ENCODE assay signal across 9 mouse cellular contexts in genomic region chr8:3330662-3331061, GRCm38 (mm10). TPM values are rescaled to one million over a fixed set of nuclear protein-coding genes. Genes with fewer than 3 reads are reported as not detected.
DNase-seq lines count a peak whose midpoint lies in the region; ATAC-seq and TF ChIP-seq lines count a peak whose summit lies in the region.
"Had no signal": no experiment of that assay in that cellular context is flagged by ENCODE, and none has a peak within 500 bp of the region (broad histone marks: within the 10 kb centered on the region; RNA-seq: fewer than 3 reads in every experiment).

No protein-coding gene starts in this region.

- H3K4me2 ChIP-seq in lung, embryonic 14.5 days = no peak overlapping the region
- H3K4me2 ChIP-seq: limb, embryonic 12.5 days had no signal

- peak; percentile 33 to 74 for DNase-seq in heart, adult 18-20 months
- no peak for DNase-seq in heart, postnatal 25 days (ENCODE audit: low spot score)
- DNase-seq in 3T3-L1 (ENCODE audit: low read depth, low spot score) = peak; percentile 90
- DNase-seq in Muller cell, postnatal 12 days (ENCODE audit: inconsistent ontology term) = peak; percentile 28
- DNase-seq in embryo, embryonic 10 days (ENCODE audit: low spot score) = peak; percentile 76
- DNase-seq in induced T-regulatory cell, adult 2 months (ENCODE audit: low read depth) = peak; percentile 80
- DNase-seq in lung, embryonic 14.5 days = peak; percentile 84
- peak; percentile 75 for DNase-seq in splenic B cell, adult 2 months (ENCODE audit: low read depth, low spot score)

- no peak overlapping the region for H3K4me3 ChIP-seq in lung, embryonic 14.5 days (ENCODE audit: low read depth, low read length)
- H3K4me3 ChIP-seq: limb, embryonic 12.5 days had no signal

- no peaks in the 10 kb centered on the region for H3K27me3 ChIP-seq in lung, embryonic 14.5 days (ENCODE audit: insufficient read depth, low read length)
- H3K27me3 ChIP-seq in splenic B cell, adult 2 months (ENCODE audit: control insufficient read depth, insufficient read depth, low read length, poor library complexity, severe bottlenecking) = no peaks in the 10 kb centered on the region
- H3K27me3 ChIP-seq: limb, embryonic 12.5 days had no signal

- WGBS in lung, embryonic 14.5 days = 41% methylated on average over 6 of the region's 6 CpGs

- no peaks in the 10 kb centered on the region for H3K4me1 ChIP-seq in lung, embryonic 14.5 days (ENCODE audit: insufficient read depth)
- H3K4me1 ChIP-seq: limb, embryonic 12.5 days had no signal

- H3K27ac ChIP-seq in lung, embryonic 14.5 days (ENCODE audit: low read depth) = no peak overlapping the region
- H3K27ac ChIP-seq: limb, embryonic 12.5 days had no signal

- H3K9ac ChIP-seq in lung, embryonic 14.5 days = no peak overlapping the region
- H3K9ac ChIP-seq: limb, embryonic 12.5 days had no signal

- intact Hi-C loops in heart, postnatal 25 days (cut with DNase I) = loop anchor here (1.0 to 5.0 kb wide), 3 partner anchors 53 to 151 kb away; partner anchors contain the start of gene Insr

- H3K36me3 ChIP-seq in lung, embryonic 14.5 days (ENCODE audit: insufficient read depth) = no peaks in the 10 kb centered on the region
- H3K36me3 ChIP-seq in splenic B cell, adult 2 months (ENCODE audit: control insufficient read depth, insufficient read depth, low read length, poor library complexity, severe bottlenecking) = no peaks in the 10 kb centered on the region
- H3K36me3 ChIP-seq: limb, embryonic 12.5 days had no signal

- TF ChIP-seq CTCF in lung, embryonic 14.5 days (IDR thresholded peaks at IDR 0.05; ENCODE audit: low read depth) = peak; percentile 90

- H3K9me3 ChIP-seq in lung, embryonic 14.5 days (ENCODE audit: low read depth, low read length) = no peaks in the 10 kb centered on the region
- H3K9me3 ChIP-seq: limb, embryonic 12.5 days had no signal

- peak; percentile 73 for ATAC-seq in lung, embryonic 14.5 days (ENCODE audit: insufficient read depth)

RNA-seq across cellular contexts. Expression of gene A430078G23Rik, which starts 22.6 kb away (rescaled TPM):
- total RNA-seq in heart, adult 18-20 months (2021) = 1 to 10 TPM in 1 of 2 experiments, under 1 TPM in 1; 0.30 to 2.9 TPM
- under 1 TPM; 0.34 to 0.67 TPM for total RNA-seq in heart, postnatal 25 days (2021)
- polyA plus RNA-seq in lung, embryonic 14.5 days (2014; fragmentation: Nextera tagmentation; extraction: Ambion mirVana) = 0.27 and 0.43 TPM in 2 replicates

RNA-seq across cellular contexts. Expression of gene Insr, which starts 51.2 kb away (rescaled TPM):
- 100 to 1,000 TPM; 127 to 137 TPM for total RNA-seq in heart, adult 18-20 months (2021)
- total RNA-seq in heart, postnatal 25 days (2021) = 100 to 1,000 TPM; 118 to 122 TPM
- 35.5 and 39.4 TPM in 2 replicates for polyA plus RNA-seq in lung, embryonic 14.5 days (2014; fragmentation: Nextera tagmentation; extraction: Ambion mirVana)
